Mouse (Mus musculus) spleen, postnatal 0 days (tissue): Measurements from ENCODE around the gene Gm4787. TPM values are rescaled to one million over a fixed set of nuclear protein-coding genes. Genes with fewer than 3 reads are reported as not detected.

ENCODE experiments used
- polyA plus RNA-seq: library from polyadenylated mRNA; unstranded; fragments of >200 nt; fragmentation: Nextera tagmentation; extraction: Ambion mirVana; gene quantifications from 2 replicates; pipeline ENCODE4 v1.2.1, GENCODE M21; 2015

Gm4787 gene
- 0.10 and 0.12 TPM in 2 replicates for polyA plus RNA-seq

GRCm38 (mm10) chr12:81379364-81379763 lies at the start of gene Gm4787:
Gene Gm4787, minus strand, starts transcription at chr12:81379464.

GRCm38 (mm10) chr12:81421846-81422245 lies 42.6 kb upstream of the Gm4787 start, which contains the start of gene Adam4:
Gene Adam4, minus strand, starts transcription at chr12:81421946.

GRCm38 (mm10) chr12:81332875-81333421 lies 46.3 kb downstream of the Gm4787 start, which contains the start of gene Slc8a3:
Gene Slc8a3, minus strand, starts transcription at chr12:81333180.

Other genes with a start within 250 kb of the Gm4787 start
- 0.05 TPM in 1 of 2 replicates, not detected in the other for gene Slc8a3, start 46.3 kb downstream of the Gm4787 start, polyA plus RNA-seq
- gene Adam4, start 42.5 kb upstream of the Gm4787 start, polyA plus RNA-seq, result 0.22 and 0.26 TPM in 2 replicates
- 116 and 131 TPM in 2 replicates for gene Cox16, start 105.7 kb upstream of the Gm4787 start, polyA plus RNA-seq
- gene Gm20498, start 153.4 kb upstream of the Gm4787 start, polyA plus RNA-seq, result 10.8 and 12.6 TPM in 2 replicates
- 21.0 and 21.7 TPM in 2 replicates for gene Synj2bp, start 153.4 kb upstream of the Gm4787 start, polyA plus RNA-seq
- gene Adam21, start 189.0 kb upstream of the Gm4787 start, polyA plus RNA-seq, result 0.06 TPM in 1 of 2 replicates, not detected in the other
- 30.2 and 41.2 TPM in 2 replicates for gene Med6, start 215.5 kb upstream of the Gm4787 start, polyA plus RNA-seq